Mouse (Mus musculus) midbrain, embryonic 12.5 days (tissue): ENCODE measurements at regions not wholly inside any gene's neighbourhood (a gene's known extent, or its start where the extent isn't known, plus 50 kb on each side); places are given as distances from the start of the nearest gene placed in this dataset.

ENCODE experiments used
- ATAC-seq: fragments of 200-750 bp; cut with Nextera tagmentation; 2 replicates; pipeline ENCODE4 v1.8.0; 2017; ENCODE audit warnings: low read depth, moderate TSS enrichment, moderate library complexity; ENCODE audit not compliant: low FRiP score
- H3K27ac ChIP-seq: fragments of 300-500 bp; sonication (generic); replicated peaks from 2 replicates; pipeline ENCODE4 v1.5.1; 2016; ENCODE audit warnings: mild to moderate bottlenecking
- H3K27me3 ChIP-seq: fragments of 300-500 bp; sonication (generic); 2 replicates; pipeline ENCODE4 v1.6.1; 2016; ENCODE audit warnings: mild to moderate bottlenecking
- H3K36me3 ChIP-seq: fragments of 300-500 bp; sonication (generic); 2 replicates; pipeline ENCODE4 v1.6.1; 2016
- H3K4me1 ChIP-seq: fragments of 300-500 bp; sonication (generic); 2 replicates; pipeline ENCODE4 v1.6.1; 2016
- H3K4me2 ChIP-seq: fragments of 300-500 bp; sonication (generic); replicated peaks from 2 replicates; pipeline ENCODE4 v1.6.1; 2016; ENCODE audit warnings: mild to moderate bottlenecking, moderate library complexity
- H3K4me3 ChIP-seq: fragments of 300-500 bp; sonication (generic); 2 replicates; pipeline ENCODE4 v1.5.1; 2016; ENCODE audit warnings: mild to moderate bottlenecking
- H3K9ac ChIP-seq: fragments of 300-500 bp; sonication (generic); replicated peaks from 2 replicates; pipeline ENCODE4 v1.6.1; 2016; ENCODE audit warnings: mild to moderate bottlenecking, moderate library complexity
- H3K9me3 ChIP-seq: fragments of 300-500 bp; sonication (generic); 2 replicates; pipeline ENCODE4 v1.6.1; 2016; ENCODE audit warnings: mild to moderate bottlenecking
- WGBS: fragments of 180-500 bp; shearing (Covaris S2); methylation state at CpG from one replicate; pipeline ENCODE4 v1.1.7; 2016; 5-methylcytosine and 5-hydroxymethylcytosine counted together

DNA sequence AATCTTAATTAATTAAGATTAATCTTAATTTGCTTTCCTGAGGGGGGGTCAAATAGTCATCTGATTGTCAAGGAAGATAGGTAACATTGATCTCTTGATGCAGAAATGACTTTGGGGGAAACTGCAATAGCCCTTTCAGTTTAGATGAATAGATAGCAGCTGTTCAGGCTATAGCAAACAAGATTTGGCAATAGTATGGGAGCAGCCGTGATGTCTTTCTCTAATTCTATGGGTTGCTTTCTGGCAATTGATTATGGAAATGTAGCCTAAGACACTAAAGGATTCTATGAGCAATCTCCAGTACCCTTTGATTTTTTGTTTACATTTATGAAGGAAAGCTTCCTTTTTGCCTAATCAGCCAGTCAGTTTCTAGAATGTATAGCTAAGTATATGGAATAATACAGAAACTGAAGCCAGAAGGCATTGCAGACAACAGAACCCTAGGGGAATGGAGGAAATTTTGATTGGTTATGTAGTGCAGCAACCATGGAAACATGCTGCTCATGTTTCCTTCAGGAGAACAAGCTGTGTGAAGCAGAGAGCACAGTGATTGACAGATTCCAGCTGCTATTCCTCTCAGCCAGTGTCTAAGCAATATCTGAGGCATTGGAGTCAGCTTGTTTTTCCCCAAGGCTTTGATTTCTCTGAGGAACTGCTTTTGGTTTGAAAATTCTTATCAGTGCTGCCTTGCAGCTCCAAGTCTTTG is 608.7 kb upstream of the Cypt1 start:
- Histone ChIP-seq H3K9ac (no peak overlapping the region), H3K4me1 (no peaks in the 10 kb centered on the region), H3K9me3 (no peaks in the 10 kb centered on the region), H3K4me2 (no peak overlapping the region), H3K27ac (no peak overlapping the region), H3K27me3 (no peaks in the 10 kb centered on the region), H3K4me3 (no peak overlapping the region), H3K36me3 (no peaks in the 10 kb centered on the region)
- 75% methylated on average over 1 of the region's 1 CpGs for WGBS
- ATAC-seq: peak; percentile 47; the same call in 1 of the 2 replicates
